Mouse (Mus musculus) retina, embryonic 14.5 days (tissue): Measurements from ENCODE around the gene Hnrnpdl.

ENCODE experiments used
- DNase-seq: peaks from one replicate; pipeline ENCODE4 v3.0.0-alpha.2; 2015; ENCODE audit warnings: low spot score

Gene Hnrnpdl

DNA sequence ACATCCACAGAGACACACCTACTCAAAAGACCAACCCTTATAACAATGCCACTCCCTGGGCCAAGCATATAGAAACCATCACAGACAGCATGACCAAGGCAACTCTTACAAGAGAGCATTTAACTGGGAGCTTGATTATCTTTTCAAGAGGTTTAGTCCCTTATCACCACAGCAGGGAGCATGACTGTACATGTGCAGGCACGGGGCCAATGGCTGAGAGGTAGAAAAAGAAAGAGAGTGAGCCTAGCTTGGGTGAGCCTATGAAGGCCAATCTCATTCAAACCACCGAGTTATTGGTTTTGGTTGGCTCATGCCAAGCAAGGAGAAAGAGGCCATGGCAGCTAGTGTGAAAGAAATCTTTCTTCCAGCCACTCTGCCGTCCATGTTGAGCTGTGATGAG lies 34.0 kb downstream of the Hnrnpdl start:
- DNase-seq = no peak

GRCm38 (mm10) chr5:100003895-100004294 lies 35.6 kb downstream of the Hnrnpdl start:
- no peak for DNase-seq

DNA sequence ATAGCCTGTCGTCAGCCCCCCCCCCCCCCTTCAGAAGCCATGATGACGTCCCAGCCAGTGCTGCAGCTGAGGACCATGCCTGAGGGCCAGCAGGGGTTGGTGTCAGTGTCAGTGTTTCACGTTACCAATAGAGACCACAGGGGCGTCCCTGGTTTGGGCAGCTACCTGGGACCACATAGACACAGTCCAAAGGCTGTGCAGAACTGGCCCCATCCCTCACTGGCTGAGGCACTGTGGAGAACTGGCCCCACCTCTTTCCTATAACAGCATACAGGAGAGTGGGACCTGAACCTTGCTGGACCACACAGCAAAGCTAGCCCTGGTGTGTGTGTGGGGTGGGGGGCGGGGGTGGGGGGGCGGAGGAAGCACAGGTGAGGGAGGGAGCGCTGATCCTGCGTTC lies 39.0 kb downstream of the Hnrnpdl start:
- DNase-seq = no peak

DNA sequence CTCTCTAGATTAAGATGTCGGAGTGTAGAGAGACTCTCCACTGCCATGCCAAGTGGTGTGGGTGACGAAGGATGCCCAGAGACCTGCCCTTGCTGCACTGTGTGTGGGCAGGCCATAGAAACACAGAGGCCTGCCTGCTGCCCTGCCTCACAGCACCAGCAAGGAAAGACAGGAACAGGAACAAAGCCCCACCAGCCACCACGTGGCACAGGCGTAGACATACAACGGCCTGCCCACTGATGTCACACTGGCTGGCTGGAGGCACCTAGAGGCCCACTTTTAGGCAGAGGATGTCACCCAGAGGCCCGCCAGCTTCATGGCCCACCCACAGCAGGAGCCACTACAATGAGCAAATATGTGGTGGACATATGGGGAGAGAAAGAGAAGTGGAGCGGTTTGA lies 39.4 kb downstream of the Hnrnpdl start:
- DNase-seq = no peak

DNA sequence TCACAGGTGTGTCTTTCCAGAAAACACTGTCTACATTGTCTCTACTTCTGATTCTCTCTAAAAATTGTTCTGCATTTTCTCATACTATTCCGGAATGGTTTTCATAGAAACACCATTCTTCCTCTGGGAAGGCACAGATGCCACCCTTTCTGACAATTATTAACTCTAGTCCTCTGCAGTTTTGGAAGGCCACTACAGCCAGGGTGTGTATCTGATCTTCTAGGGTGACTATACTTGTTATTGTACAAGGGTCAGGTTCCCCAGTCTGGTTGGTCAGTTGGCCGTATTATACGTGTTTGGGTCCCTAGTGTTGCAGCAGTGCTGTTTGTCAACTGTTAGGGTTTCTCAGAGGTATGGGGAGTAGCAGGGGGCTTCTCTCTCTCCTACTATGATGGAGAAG lies 44.8 kb downstream of the Hnrnpdl start:
- DNase-seq = no peak

DNA sequence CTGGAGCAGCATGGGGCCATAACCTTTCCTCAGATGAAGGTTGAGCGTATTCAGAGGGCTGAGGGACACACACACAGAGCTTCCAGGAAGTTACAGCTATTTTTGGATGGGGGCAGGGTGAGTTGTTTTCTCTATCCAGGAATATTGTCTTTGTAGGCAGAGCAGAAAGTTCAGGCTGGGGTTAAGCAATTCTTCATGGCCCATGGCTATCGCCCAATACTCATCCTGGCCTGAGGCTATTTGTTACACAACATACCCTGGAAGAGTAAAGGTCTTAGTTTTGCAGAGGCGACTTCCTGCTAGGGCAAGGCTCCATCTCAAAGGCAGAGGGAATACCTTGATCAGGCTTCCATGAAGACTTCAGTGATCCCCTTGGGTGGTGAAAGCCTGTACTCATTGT lies 45.3 kb downstream of the Hnrnpdl start:
- DNase-seq = no peak
